Mouse (Mus musculus) stomach, embryonic 14.5 days (tissue): ENCODE results near the gene Tff2. TPM values are rescaled to one million over a fixed set of nuclear protein-coding genes. Genes with fewer than 3 reads are reported as not detected.

Experiments used
- ATAC-seq: fragments of 200-750 bp; cut with Nextera tagmentation; 2 replicates; pipeline ENCODE4 v1.8.0; 2017; ENCODE audit warnings: low read depth, moderate TSS enrichment; ENCODE audit not compliant: insufficient number of reproducible peaks, insufficient read depth, low FRiP score
- H3K27ac ChIP-seq: fragments of 300-500 bp; sonication (generic); 2 replicates; pipeline ENCODE4 v1.5.1; 2014; ENCODE audit warnings: mild to moderate bottlenecking, low read length, moderate library complexity, mixed read lengths
- H3K27me3 ChIP-seq: fragments of 300-500 bp; sonication (generic); 2 replicates; pipeline ENCODE4 v1.6.1; 2014; ENCODE audit warnings: low read length, control low read depth, mixed read lengths; ENCODE audit not compliant: control insufficient read depth, insufficient read depth
- H3K36me3 ChIP-seq: fragments of 300-500 bp; sonication (generic); 2 replicates; pipeline ENCODE4 v1.6.1; 2014; ENCODE audit warnings: mild to moderate bottlenecking, control low read depth, low read length, moderate library complexity, mixed read lengths; ENCODE audit not compliant: control insufficient read depth, insufficient read depth
- H3K4me1 ChIP-seq: fragments of 300-500 bp; sonication (generic); 2 replicates; pipeline ENCODE4 v1.6.1; 2014; ENCODE audit warnings: low read length, control low read depth, mixed read lengths; ENCODE audit not compliant: control insufficient read depth, insufficient read depth
- H3K4me2 ChIP-seq: fragments of 300-500 bp; sonication (generic); replicated peaks from 2 replicates; pipeline ENCODE4 v1.6.1; 2014; ENCODE audit warnings: low read depth, low read length, control low read depth
- H3K4me3 ChIP-seq: fragments of 300-500 bp; sonication (generic); 2 replicates; pipeline ENCODE4 v1.5.1; 2014; ENCODE audit warnings: low read depth, low read length, control low read depth
- H3K9ac ChIP-seq: fragments of 300-500 bp; sonication (generic); replicated peaks from 2 replicates; pipeline ENCODE4 v1.6.1; 2014; ENCODE audit warnings: low read depth, mild to moderate bottlenecking, control low read depth, low read length, moderate library complexity, mixed read lengths
- H3K9me3 ChIP-seq: fragments of 300-500 bp; sonication (generic); 2 replicates; pipeline ENCODE4 v1.6.1; 2016; ENCODE audit warnings: low read depth, low read length, control low read depth; ENCODE audit not compliant: control insufficient read depth
- WGBS: fragments of 180-500 bp; shearing (Covaris S2); extraction: QIAGEN DNeasy Blood & Tissue Kit; methylation state at CpG from one replicate; pipeline ENCODE4 v1.1.7; 2014; 5-methylcytosine and 5-hydroxymethylcytosine counted together
- polyA plus RNA-seq: library from polyadenylated mRNA; unstranded; fragments of >200 nt; fragmentation: Nextera tagmentation; extraction: Ambion mirVana; gene quantifications from 2 replicates; pipeline ENCODE4 v1.2.1, GENCODE M21; 2014

Gene Tff2
- polyA plus RNA-seq, 1 experiment from 2014 or later: 17.7 TPM

GRCm38 (mm10) chr17:31152512-31152911, 8.4 kb upstream of the Tff2 start:
- Histone ChIP-seq H3K36me3 (no peaks in the 10 kb centered on the region), H3K9ac (no peak overlapping the region), H3K27me3 (no peaks in the 10 kb centered on the region), H3K4me1 (no peaks in the 10 kb centered on the region), H3K27ac (no peak overlapping the region), H3K4me2 (no peak overlapping the region), H3K4me3 (no peak overlapping the region), H3K9me3 (no peaks in the 10 kb centered on the region)
- ATAC-seq: no peak
- WGBS: 58% methylated on average over 5 of the region's 5 CpGs

- no peaks in the 10 kb centered on the region for H3K9me3 ChIP-seq
- H3K36me3 ChIP-seq: no peaks in the 10 kb centered on the region
- H3K27me3 ChIP-seq: no peaks in the 10 kb centered on the region
- no peak overlapping the region for H3K4me3 ChIP-seq
- H3K9ac ChIP-seq: no peak overlapping the region
- H3K4me2 ChIP-seq: no peak overlapping the region
- WGBS: 82% methylated on average over 9 of the region's 9 CpGs
- H3K27ac ChIP-seq: no peak overlapping the region
- H3K4me1 ChIP-seq: 0 out of 2 replicates have a peak, but pooled peaks cover 4% of the 10 kb centered on the region
- no peak for ATAC-seq
These were observed 1.9 kb upstream of the Tff2 start for GRCm38 (mm10) chr17:31145998-31146397.

GRCm38 (mm10) chr17:31142116-31142515, 2.0 kb downstream of the Tff2 start:
- Histone ChIP-seq H3K27me3 (no peaks in the 10 kb centered on the region), H3K4me3 (no peak overlapping the region), H3K36me3 (no peaks in the 10 kb centered on the region), H3K9ac (no peak overlapping the region), H3K9me3 (no peaks in the 10 kb centered on the region), H3K4me1 (0 out of 2 replicates have a peak, but pooled peaks cover 4% of the 10 kb centered on the region), H3K4me2 (no peak overlapping the region), H3K27ac (no peak overlapping the region)
- no peak for ATAC-seq
- WGBS: 89% methylated on average over 7 of the region's 7 CpGs

- 17% methylated on average over 5 of the region's 5 CpGs for WGBS
- H3K36me3 ChIP-seq: no peaks in the 10 kb centered on the region
- no peak overlapping the region for H3K4me3 ChIP-seq
- H3K27ac ChIP-seq: no peak overlapping the region
- no peak overlapping the region for H3K4me2 ChIP-seq
- H3K9ac ChIP-seq: no peak overlapping the region
- no peaks in the 10 kb centered on the region for H3K27me3 ChIP-seq
- ATAC-seq: no peak
- H3K9me3 ChIP-seq: no peaks in the 10 kb centered on the region
- no peaks in the 10 kb centered on the region; the same call in 1 of the 2 replicates for H3K4me1 ChIP-seq
These were observed 5.7 kb downstream of the Tff2 start for GRCm38 (mm10) chr17:31138398-31138797.

- 93% methylated on average over 1 of the region's 1 CpGs for WGBS
- H3K9me3 ChIP-seq: no peaks in the 10 kb centered on the region
- H3K4me2 ChIP-seq: no peak overlapping the region
- H3K4me1 ChIP-seq: no peaks in the 10 kb centered on the region; the same call in 1 of the 2 replicates
- no peaks in the 10 kb centered on the region for H3K27me3 ChIP-seq
- H3K36me3 ChIP-seq: no peaks in the 10 kb centered on the region
- H3K4me3 ChIP-seq: no peak overlapping the region
- no peak overlapping the region for H3K27ac ChIP-seq
- no peak for ATAC-seq
- no peak overlapping the region for H3K9ac ChIP-seq
These were observed 7.3 kb downstream of the Tff2 start for GRCm38 (mm10) chr17:31136821-31137220.

GRCm38 (mm10) chr17:31136291-31136690, 7.8 kb downstream of the Tff2 start:
- 32% methylated on average over 3 of the region's 3 CpGs for WGBS
- Histone ChIP-seq H3K27me3 (no peaks in the 10 kb centered on the region), H3K36me3 (no peaks in the 10 kb centered on the region), H3K4me3 (no peak overlapping the region), H3K9ac (no peak overlapping the region), H3K9me3 (no peaks in the 10 kb centered on the region), H3K4me1 (no peaks in the 10 kb centered on the region; the same call in 1 of the 2 replicates), H3K4me2 (no peak overlapping the region), H3K27ac (no peak overlapping the region)
- ATAC-seq: no peak

- Histone ChIP-seq H3K9me3 (no peaks in the 10 kb centered on the region), H3K4me1 (no peaks in the 10 kb centered on the region; the same call in 1 of the 2 replicates), H3K4me3 (no peak overlapping the region), H3K27me3 (no peaks in the 10 kb centered on the region), H3K4me2 (no peak overlapping the region), H3K9ac (no peak overlapping the region), H3K36me3 (no peaks in the 10 kb centered on the region), H3K27ac (no peak overlapping the region)
- WGBS: 56% methylated on average over 6 of the region's 6 CpGs
- ATAC-seq: no peak
These were observed 9.2 kb downstream of the Tff2 start for GRCm38 (mm10) chr17:31134913-31135312.

GRCm38 (mm10) chr17:31133776-31134175, 10.3 kb downstream of the Tff2 start:
- no peaks in the 10 kb centered on the region for H3K27me3 ChIP-seq
- H3K9ac ChIP-seq: no peak overlapping the region
- no peaks in the 10 kb centered on the region for H3K36me3 ChIP-seq
- H3K4me1 ChIP-seq: no peaks in the 10 kb centered on the region; the same call in 1 of the 2 replicates
- H3K4me2 ChIP-seq: no peak overlapping the region
- no peak overlapping the region for H3K4me3 ChIP-seq
- no peaks in the 10 kb centered on the region for H3K9me3 ChIP-seq
- 51% methylated on average over 15 of the region's 15 CpGs for WGBS
- ATAC-seq: no peak
- H3K27ac ChIP-seq: no peak overlapping the region

GRCm38 (mm10) chr17:31131269-31131821, 12.7 kb downstream of the Tff2 start:
- ATAC-seq: no peak
- no peak overlapping the region for H3K4me3 ChIP-seq
- no peaks in the 10 kb centered on the region for H3K36me3 ChIP-seq
- H3K4me1 ChIP-seq: no peaks in the 10 kb centered on the region; the same call in 1 of the 2 replicates
- H3K27ac ChIP-seq: no peak overlapping the region
- WGBS: 71% methylated on average over 10 of the region's 10 CpGs
- H3K9ac ChIP-seq: no peak overlapping the region
- no peaks in the 10 kb centered on the region for H3K27me3 ChIP-seq
- no peaks in the 10 kb centered on the region for H3K9me3 ChIP-seq
- no peak overlapping the region for H3K4me2 ChIP-seq
